Mouse (Mus musculus) frontal cortex, postnatal 25 days (tissue): Measurements from ENCODE around the gene Celf2.

Experiments used
- DNase-seq, 2 experiments: peaks; one replicate each; pipeline ENCODE4 v3.0.0; 2022; ENCODE audit warnings: low spot score in 2 of 2

The Celf2 gene

DNA sequence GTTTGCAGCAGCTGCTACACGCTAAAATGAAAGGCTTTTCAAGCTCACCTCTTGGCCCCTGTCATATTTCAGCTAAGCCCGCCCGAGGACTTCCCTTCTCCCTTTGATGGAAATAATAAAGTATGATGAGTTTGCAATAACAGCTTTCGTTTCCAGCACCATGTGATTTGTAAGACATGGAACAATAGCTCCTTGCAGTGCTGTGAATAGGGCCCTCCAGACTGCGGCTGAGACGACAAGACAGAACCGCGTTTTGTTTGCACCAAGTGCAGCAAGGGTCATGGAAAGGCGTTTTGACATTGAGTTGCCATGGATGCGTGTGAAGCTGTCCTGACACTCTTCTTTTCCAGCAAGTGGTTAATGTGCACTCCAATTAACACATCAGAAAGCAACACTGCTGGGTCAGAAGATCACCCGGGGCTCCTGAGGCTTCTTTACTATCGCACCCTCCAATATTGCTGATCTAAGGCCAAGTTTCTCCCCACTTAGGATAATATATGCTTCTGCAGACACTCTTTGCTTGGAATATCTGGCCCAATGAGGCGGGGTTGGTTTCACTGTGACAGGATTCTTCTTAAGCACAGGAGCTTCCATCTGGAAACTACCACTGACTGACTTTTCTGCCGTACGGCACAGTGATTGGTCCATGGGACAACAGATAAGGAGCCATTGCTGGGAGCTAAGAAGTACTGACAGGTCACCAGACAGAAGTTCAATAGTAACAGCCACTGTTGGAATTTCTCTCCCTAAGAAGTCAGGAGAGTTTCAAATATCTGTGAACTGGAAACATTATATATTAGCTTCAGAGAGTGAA, 301.5 kb downstream of the Celf2 start:
- no peak for DNase-seq

DNA sequence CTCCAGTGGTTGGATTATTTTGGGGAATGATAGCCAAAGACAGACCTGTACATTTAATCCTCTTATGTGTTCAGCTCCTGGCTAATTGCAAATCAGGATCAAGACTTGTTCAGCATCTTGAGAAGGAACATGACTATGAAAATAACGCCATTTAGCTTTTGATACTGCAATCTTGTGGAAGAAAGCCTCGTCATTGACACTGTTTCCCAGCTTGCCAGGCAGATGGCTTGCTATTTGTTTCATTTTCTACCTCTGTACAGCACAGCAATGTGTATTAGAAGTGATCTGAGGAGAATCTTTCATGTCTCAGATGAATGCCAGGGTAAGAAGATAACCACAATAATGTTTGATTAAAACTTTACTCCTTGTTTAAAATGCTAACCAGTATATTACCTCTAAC, 315.9 kb downstream of the Celf2 start:
- DNase-seq = no peak

DNA sequence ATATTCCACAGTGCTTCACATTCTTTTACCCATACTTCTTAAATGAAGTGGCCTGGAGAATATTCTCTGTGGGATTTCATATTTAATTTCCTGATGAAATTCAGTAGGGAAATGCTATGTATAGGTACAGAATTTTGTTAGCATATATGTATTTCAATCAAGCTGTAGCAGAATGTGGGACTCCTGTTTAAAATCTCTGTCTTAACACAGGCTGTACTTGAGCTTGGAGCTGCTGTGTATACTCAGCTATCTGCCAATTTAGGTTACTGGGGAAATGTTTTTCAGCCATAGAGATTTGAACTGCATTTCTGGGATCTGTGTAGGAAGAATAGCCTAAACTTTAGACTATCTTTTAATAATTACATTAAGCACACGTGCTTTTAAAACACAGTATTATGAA, 330.2 kb downstream of the Celf2 start:
- DNase-seq = no peak

DNA sequence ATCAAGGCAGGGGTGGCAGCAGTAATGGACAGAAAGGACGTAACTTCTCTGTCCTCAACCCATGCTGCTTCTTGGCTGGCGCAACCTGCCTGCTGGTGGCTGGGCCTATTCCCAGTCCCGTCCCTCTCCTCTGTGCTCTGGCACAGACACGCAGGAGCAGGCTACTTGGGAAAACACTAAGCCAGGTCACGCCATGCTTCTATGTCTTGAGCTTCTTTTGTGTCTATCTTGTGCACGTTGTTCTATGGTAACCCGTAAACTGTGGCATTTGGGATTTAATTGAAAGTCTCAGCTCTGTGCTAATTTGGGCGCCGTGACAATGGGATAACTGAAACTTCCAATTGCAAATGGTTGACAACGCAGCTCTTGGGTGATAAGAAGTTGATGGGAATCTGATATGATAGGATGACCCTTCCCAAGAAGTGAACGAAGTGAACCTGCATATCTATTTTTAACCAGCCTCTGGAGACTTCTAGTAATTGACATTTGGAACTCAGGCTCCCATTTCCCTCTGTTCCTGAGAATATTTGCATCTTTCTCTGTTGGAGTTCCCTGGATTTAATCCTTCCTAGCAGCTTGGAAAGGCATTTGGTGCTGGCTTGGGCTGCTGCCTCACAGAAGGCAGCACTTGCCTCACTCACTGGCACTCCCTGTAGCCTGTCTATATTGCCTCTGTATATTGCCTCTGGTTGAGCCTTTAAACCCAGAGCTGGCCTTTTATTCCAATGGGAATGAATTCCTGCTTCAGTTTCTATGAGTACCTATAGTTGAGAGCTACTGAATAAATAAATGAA, 335.9 kb downstream of the Celf2 start:
- DNase-seq = no peak

DNA sequence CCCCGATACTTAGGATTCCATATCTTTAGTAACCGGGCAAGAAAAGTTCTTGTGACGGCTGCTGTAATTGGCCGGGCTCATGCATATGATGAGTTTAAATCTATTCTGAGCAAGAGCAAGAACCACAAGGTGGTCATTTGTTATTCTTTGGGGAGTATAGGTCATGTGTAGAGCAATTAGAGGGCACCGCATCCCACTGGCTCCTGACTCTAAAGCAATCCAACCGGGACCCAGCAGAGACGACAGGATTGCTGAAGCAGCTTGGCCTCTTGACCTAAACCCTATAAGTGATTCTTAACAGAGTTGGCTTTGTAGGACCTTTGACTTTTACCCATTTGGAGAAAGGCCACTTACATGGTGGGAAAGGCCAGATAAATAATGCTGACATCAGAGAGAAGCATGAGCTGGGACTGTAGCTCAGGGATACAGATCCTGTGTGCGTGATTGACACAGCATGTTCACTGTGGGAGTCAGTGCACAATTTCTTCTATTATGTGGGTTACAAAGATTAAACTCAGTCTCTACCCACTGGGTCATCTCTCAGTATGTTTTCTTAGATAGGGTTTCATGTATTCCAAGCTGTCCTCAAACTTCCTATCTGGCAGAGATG, 338.2 kb downstream of the Celf2 start:
- no peak for DNase-seq

DNA sequence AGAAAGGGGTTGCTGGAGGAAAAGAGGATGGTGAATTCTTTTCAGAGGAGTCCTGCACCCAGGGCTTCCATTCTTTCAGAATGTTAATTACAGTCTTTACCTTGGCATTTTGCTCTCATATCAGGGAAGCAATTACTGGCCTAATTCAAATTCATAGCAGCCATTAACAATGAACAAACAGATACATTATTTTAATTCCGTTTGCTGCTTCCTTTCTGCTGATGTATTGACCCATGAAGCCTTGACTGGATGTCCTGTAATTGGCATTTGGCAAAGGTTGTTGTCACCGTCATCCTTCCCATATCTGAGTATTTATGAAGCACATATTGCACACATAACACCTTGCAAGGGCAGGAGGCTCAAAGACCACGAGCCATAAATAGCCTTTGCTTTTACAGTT, 343.6 kb downstream of the Celf2 start:
- DNase-seq = no peak

DNA sequence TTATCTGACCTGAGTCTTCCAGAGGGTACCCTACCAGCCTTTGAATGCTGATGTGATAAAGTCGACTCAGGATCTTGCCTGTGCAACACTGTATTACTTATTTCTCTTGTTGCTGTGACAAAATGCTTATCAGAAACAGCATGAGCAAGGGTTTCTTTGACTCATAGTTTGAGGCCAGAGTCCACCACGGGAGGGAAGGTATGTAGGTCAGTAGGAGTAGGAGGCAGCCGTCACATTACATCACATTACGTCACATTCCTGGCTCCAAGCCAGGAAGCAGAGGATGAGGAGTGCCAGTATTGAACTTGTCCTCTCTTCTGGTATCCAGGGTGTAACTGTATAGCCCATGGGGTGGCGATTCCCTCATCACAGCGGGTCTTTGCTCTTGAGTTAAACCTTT, 349.3 kb downstream of the Celf2 start:
- no peak for DNase-seq

DNA sequence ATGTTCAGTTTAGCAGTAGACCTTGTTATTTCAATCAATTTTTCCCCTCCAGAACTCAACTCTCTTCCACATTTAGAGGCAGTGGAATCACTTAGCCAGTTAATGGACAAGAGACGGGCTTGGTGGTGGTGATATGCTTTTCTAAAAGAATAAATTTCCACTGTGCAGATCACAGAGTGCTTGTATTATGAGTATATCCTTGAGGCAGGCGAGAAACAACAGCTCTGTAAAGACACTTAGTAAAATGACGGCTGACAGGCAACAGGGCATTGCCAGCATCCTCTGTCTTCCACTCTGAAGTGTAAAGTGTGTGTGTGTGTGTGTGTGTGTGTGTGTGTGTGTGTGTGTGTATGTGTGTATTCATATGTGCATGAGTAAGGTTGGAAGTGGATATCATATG, 362.1 kb downstream of the Celf2 start:
- no peak for DNase-seq

DNA sequence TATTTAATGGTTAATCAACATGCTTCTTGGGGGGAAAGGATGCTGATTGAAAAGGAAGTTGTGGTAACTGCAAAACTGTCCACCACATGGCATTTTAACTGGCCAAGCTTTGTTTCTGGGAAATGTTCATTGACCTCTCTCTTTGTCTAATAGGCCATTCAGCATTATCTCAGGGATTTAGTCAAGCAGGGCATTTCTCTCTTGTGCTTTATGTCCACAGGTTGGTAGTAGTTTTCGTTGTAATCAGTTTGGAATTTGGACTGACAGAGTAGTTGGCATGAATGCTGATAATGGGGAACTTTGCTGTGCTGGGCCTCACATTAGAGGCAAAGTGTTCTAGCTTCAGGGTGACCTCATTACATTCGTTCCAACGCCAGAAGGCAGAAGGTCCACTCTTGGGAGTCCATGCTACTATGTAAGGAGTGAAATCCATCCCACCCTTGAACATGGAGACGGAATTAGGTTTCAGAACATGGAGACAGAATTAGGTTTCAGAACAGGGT, 363.8 kb downstream of the Celf2 start:
- DNase-seq = no peak

DNA sequence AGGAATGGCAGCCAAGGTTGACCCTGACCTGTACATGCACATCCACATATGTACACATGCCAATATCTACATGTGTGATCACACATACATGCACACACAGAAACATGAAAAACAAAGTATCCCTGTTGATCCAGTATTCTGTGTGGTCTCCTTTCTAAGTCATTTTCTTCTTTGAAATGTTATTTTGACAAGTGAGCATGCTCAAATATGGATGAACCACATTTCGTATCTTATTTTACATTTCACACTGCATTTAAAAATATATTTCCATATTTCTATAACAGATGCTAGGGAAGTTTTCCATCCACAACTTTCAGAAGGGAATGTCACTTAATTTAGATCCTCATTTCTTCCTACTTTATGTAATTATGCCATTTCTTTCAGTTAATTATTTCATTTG, 364.5 kb downstream of the Celf2 start:
- DNase-seq = no peak

DNA sequence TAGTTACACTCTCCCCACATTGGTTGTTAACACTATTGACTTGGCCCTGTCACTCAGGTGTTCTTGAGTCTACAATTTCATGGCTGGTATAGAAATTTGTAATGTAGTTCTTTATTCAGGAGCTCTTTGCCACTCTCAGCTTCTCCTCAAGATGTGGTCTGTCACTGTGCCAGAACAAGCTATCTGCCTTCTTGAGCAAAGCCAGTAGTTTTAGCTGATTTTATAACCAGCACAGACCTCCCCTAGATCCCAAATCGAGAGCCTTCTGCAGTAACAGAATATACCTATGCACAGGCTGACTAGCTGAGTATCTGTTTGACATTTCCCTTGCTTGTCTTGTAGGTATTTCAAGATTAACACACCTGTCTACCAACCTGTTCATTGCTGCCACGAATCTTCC, 386.0 kb downstream of the Celf2 start:
- DNase-seq = no peak

DNA sequence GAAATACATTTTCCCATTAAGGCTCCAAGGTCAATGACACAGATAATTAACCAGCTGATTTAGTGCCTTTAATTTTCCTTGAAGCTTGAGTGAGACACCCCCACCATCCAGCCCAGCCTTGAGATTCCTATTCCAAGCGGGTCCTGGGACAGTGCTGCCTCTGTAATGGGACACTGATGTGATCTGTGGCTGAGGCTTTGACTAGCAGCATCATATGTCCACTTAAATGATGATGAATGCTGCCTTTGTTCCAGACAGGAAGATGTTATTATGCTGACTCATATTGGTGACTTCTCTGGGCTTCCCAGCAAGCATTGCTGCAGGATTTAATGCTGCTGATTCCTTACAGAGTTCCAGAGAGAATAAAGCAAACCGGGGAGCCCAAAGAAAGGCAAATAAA, 393.6 kb downstream of the Celf2 start:
- no peak for DNase-seq

DNA sequence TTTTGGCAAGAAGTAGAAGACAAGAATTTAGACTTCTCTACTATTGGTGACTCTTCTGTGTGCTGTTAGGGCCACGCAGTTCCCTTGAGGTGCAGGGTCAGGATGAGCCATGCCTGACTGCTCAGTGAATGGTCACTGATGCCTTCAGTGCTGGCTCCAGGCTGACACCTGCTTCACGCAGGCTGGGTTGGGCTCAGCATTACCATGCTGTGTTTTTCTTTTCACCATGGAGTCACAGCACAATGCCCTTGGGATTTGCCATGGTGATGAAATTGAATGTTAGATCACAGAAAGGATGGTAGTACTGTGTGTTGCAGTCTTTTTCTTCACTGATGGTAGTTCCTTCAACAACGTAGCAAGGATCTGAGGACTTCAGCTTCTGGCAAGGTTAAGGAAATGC, 394.2 kb downstream of the Celf2 start:
- no peak for DNase-seq

DNA sequence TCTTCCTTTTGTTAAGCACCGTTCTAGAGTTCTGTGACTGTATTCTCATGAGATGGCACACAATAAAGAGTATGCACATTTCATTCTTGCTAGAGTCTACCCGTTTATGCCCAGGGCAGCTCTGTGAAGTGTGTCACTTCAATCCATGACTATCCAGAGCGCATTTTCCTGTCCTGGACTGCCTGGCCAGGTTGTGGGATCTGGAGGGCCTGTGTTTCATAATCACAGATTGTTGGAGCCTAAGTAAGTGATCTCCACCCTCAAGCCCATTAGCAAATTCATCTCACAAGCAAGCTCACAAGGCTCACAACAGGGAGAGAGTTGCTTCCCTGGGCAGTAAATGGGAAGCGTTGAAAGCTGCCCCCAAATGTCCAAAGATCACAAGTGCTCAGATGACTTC, 395.6 kb downstream of the Celf2 start:
- DNase-seq = no peak

DNA sequence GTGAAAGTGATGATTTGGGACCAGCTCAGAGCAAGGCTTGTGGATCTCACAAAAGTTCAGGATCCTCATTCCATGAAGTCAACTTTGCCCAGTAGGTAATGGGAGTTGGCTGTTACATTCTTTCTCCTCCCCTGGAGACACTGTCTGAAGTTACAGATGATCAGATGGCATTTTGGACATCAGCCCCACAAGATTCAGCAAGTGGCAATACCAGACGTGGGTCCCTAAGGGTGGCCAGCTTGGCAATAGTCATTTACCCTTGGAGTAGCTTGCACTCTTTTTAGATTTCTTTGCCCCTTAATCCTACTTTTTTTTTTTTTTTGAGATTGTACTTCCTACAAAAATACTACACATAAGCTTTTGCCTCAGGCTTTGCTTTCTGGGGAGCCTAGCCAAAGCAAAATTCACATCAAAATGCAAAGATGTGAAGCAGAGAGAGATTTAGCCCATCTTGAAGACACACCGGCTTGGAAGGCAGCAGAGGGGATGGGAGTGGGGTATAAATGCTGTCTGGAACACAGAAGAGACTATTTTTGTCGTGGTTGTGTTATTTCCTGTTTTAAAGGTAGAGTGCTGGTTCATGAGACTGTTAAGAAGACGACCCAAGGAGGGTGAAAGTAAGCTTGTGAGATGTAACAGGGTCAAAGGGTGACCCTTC, 397.1 kb downstream of the Celf2 start:
- DNase-seq = no peak

DNA sequence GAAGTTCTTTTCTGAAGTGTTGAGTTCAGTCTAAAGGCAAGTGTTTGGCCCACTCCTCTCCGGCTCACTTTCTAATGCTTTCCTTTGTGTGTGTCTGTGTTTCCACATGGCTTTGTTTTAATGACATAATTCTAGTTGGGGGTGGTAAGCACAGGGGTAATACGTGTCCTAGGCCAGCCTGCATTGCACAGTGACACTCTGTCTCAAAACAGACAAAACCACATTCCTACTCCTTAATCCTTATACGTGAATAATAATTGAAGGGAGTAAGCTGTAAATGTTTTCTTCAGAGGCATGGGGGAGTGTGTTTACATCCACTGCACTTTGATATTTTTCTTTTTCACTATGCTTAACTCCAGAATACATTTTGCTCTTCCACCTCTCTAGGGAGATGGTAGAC, 415.9 kb downstream of the Celf2 start:
- DNase-seq = no peak

DNA sequence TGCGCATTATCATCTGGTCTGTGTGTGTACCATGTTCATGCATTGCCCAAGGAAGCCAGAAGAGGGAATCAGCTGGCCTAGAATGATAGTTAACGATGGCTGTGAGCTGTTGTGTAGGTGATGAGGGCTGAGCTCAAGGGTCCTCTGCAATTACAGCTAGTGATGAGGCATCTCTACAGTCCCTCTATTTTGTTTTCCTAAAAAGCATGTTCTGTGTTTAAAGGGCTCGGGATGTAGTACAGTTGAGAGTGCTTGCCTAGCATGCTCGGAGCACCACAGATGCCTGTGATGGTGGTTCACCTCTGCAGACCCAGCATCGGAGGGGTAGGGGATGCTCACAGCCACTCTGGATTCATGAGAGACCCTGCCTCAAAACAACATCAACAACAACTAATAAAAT, 416.7 kb downstream of the Celf2 start:
- DNase-seq = no peak

DNA sequence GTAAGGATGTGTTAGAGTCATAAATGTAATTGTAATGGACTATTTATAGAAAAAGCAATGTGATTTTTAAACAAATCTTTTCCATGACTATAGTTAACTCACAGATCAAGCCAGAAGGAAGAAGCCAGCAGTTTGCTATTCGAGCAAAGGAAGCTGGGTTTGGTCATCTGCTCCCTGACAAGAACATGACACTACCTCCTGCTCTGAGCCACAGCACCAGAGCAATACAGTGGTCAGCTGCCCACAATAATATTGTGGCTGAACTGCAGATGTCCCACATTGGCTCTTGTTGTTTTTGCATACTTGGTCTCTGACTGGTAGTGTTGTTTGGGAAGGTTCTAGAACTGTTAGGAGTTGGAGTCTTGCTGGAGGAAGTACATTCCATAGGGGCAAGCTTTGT, 418.9 kb downstream of the Celf2 start:
- DNase-seq = no peak

DNA sequence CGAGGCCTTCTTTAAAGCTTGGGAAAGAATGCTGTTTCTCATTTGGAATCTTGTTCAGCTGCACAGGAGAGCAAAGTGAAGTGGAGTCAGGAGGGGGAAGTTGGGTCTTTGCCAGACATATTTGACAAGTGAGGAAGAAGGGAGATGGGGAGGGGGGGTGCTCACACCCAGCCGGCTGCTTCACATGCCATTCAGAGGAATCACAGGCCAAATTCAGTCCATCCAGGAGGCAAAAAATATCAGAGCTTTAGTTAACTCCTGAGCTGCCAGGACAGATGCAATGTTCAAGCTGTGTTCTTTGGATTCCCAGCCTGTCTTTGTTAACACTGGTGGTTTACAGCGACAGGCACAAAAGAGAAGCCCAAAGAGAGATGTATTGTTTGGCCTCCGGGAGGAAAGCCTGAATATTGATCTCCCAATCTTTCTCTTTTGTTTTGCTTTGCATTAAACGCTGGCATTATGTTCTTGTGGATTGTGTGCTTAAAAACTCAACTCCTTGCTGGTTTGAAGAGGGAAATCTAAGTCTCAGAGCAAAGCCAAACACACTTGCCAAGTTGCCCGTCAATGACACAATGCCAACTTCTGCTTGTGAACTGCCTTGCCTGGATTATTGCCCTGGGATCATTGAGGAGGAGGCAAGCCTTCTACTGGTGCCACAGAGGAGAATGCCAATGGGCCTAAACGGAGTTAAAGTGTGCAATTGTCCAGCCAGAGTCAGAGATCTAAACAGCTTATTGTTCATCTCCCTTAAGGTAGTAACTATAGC, 420.1 kb downstream of the Celf2 start:
- DNase-seq = no peak

DNA sequence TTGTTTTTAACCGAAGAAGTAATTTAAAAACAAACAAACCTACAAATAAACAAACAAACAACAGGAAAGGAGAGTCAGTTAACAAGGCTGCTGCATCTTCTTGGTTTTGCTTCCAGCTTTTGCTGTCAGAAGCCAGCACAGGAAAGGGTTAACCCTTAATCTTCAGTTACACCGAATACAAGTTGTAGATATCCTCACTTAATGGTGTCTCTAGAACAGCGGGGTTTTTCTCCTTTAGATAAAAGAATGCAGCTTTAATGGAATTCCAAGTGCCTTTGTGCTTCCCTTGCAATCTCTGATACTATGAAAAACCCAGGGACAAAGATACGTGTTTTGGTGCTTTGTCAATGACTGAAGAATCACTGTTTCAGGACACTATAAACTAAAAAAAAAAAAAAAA, 420.8 kb downstream of the Celf2 start:
- DNase-seq = no peak

DNA sequence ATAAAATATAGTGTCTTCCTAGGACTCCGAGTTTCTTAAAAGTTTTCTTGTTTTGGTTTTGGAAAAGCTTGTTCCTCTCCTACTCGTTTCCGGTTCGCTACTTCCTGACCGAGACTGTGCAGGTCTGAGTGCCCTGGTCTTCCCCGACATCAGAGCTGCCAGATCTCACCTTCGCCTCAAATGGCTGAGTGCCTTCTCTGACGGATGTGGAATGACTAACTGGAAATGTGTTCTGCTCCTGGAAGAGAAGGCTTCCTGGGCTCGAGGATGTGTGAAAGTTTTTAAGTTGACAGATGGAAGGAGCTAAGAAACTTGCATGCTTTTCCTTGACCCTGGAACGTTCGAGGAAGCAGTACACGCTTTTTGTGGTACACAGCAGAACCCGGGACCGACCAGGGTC, 421.9 kb downstream of the Celf2 start:
- no peak for DNase-seq
